Mouse (Mus musculus) liver, adult 2 months (tissue): ENCODE results near the gene Mpdu1.

Source experiments
- CTCF ChIP-seq: fragments of 200-500 bp; IDR thresholded peaks from 2 replicates; pipeline ENCODE4 v1.5.1; 2011; ENCODE audit warnings: low read depth, low read length, control low read depth
- POLR2A ChIP-seq: fragments of 200-500 bp; IDR thresholded peaks from 2 replicates; pipeline ENCODE4 v1.6.1; 2011; ENCODE audit warnings: low read length, control low read depth; ENCODE audit not compliant: insufficient read depth; ENCODE audit errors: extremely low read depth

DNA sequence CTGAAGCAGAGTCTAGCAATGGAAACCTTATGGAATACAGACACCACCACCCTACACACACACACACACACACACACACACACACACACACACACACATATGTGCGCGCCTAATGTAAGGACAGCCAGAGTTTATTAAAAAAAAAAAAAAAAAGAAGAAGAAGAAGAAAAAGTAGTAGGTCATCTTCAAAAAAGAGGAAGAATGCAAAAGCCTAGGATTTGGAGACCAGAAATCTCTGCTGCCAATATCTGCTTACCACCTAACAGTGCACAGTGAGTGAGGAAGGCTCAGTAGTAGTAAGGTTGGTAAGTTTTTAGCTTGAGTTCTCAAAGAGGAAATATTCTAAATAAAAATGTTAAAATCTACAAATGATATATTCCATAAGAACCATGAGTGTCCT lies 16.7 kb upstream of the Mpdu1 start:
- no peak for TF ChIP-seq CTCF
- no peak for TF ChIP-seq POLR2A
